Mouse (Mus musculus): Measurements from ENCODE around the gene Gm15448. TPM values are rescaled to one million over a fixed set of nuclear protein-coding genes. Genes with fewer than 3 reads are reported as not detected.
"Not testable (repeated sequence)": the region's sequence is repeated elsewhere in the genome, so short reads cannot be mapped to it uniquely, and the experiment has no call there.

Gm15448 gene
- not detected in 2 replicates for polyA plus RNA-seq (2015; fragmentation: Nextera tagmentation; extraction: Ambion mirVana)

DNA sequence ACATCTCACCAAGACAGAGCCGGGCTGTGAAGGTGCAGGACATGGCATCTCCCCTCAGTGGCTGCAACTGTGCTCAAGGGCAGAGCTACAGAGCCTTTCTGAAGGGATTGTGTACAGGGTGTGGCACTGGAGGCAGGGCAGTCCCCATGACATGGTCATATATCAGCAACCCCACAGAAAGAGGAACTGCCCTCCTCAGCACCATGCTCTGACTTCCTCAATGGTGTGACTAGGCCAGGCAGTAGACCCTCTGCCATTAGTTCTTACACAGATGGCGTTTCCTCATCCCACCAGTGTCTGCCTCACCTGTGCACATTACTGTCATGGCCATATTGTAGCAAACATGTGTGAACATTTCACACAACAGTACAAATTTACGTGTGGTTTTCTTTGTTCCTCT lies at the start of gene Gm15448:
TSS of gene Gm15448 (minus strand) at position 89 of the 400 bp plus-strand sequence.
- H3K36me3 ChIP-seq (ENCODE audit: control insufficient read depth, insufficient read depth, low read length); H3K27me3 ChIP-seq (ENCODE audit: control insufficient read depth, insufficient read depth, low read depth, low read length); H3K4me2 ChIP-seq (ENCODE audit: low read length); H3K9me3 ChIP-seq (replicated peaks; ENCODE audit: control insufficient read depth, low read length, poor library complexity, severe bottlenecking); ATAC-seq; H3K4me3 ChIP-seq (ENCODE audit: low read depth, low read length); H3K27ac ChIP-seq (ENCODE audit: low read length); H3K9ac ChIP-seq (ENCODE audit: low read depth, low read length); H3K4me1 ChIP-seq (ENCODE audit: control insufficient read depth, insufficient read depth, low read length): not testable (repeated sequence)
- 33% methylated on average over 1 of the region's 3 CpGs for WGBS

DNA sequence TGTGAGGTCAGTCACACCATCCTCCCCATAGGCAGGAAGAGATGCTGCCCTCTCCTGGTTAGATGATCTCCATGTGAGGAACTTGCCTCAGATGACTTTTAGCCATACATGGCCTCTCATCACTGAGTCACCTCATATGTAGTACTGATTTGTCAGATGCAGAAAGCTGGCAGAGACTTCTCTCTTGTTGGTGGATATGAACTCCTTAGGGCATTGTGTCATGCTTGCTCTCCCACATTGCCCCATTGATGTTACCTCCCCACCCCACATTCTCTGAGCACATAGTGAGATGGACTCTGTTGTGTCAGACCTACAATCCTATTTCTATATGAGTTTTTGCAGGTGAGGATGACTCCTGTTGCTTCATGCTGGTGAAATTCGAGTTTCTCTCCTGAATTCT lies 49.5 kb upstream of the Gm15448 start:
- not testable (repeated sequence) for H3K4me3 ChIP-seq (ENCODE audit: low read depth, low read length); ATAC-seq; H3K4me1 ChIP-seq (ENCODE audit: control insufficient read depth, insufficient read depth, low read length); H3K27me3 ChIP-seq (ENCODE audit: control insufficient read depth, insufficient read depth, low read depth, low read length); H3K36me3 ChIP-seq (ENCODE audit: control insufficient read depth, insufficient read depth, low read length); H3K4me2 ChIP-seq (ENCODE audit: low read length); H3K27ac ChIP-seq (ENCODE audit: low read length); H3K9ac ChIP-seq (ENCODE audit: low read depth, low read length); H3K9me3 ChIP-seq (replicated peaks; ENCODE audit: control insufficient read depth, low read length, poor library complexity, severe bottlenecking)
- WGBS, result no CpG with 5 or more reads among the region's 1 CpGs

DNA sequence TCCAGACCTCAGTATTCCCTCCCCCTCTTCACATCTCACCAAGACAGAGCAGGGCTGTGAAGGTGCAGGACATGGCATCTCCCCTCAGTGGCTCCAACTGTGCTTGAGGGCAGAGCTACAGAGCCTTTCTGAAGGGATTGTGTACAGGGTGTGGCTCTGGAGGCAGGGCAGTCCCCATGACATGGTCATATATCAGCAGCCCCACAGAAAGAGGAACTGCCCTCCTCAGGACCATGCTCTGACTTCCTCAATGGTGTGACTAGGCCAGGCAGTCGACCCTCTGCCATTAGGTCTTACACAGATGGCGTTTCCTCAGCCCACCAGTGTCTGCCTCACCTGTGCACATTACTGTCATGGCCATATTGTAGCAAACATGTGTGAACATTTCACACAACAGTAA lies 19.5 kb upstream of the Gm15448 start, which contains the start of gene Pira2:
TSS of gene Pira2 (minus strand) at position 101 of the 400 bp plus-strand sequence.
- H3K4me1 ChIP-seq (ENCODE audit: control insufficient read depth, insufficient read depth, low read length); H3K9me3 ChIP-seq (replicated peaks; ENCODE audit: control insufficient read depth, low read length, poor library complexity, severe bottlenecking); H3K36me3 ChIP-seq (ENCODE audit: control insufficient read depth, insufficient read depth, low read length); H3K9ac ChIP-seq (ENCODE audit: low read depth, low read length); H3K27me3 ChIP-seq (ENCODE audit: control insufficient read depth, insufficient read depth, low read depth, low read length); H3K4me3 ChIP-seq (ENCODE audit: low read depth, low read length); ATAC-seq; H3K27ac ChIP-seq (ENCODE audit: low read length); H3K4me2 ChIP-seq (ENCODE audit: low read length): not testable (repeated sequence)
- no CpG with 5 or more reads among the region's 2 CpGs for WGBS

DNA sequence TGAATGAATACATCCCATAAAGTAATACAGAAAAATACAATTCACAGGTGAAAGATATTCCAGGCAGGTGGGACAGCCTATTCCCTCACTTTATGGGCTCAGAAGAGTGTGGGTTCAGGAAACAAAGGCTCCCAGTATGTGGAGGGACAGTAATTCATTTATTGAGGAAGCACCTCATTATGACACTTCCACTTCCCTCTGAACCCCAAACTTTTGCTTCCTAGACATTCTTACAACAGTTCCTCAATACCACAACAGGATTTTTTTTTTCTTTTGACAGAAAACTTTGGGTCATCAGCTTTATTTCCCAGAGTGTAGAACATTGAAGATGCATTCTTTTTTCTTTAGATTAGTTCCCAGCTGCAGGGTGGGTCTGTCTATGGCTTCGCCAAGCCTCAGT lies 12.4 kb upstream of the Gm15448 start:
- no CpG with 5 or more reads among the region's 1 CpGs for WGBS

DNA sequence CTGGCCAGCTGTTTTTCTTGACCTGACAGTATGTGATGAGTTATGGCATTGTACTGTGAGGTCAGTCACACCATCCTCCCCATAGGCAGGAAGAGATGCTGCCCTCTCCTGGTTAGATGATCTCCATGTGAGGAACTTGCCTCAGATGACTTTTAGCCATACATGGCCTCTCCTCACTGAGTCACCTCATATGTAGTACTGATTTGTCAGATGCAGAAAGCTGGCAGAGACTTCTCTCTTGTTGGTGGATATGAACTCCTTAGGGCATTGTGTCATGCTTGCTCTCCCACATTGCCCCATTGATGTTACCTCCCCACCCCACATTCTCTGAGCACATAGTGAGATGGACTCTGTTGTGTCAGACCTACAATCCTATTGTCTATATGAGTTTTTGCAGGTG lies 5.1 kb upstream of the Gm15448 start:
- not testable (repeated sequence) for H3K4me1 ChIP-seq (ENCODE audit: control insufficient read depth, insufficient read depth, low read length); H3K4me3 ChIP-seq (ENCODE audit: low read depth, low read length); H3K4me2 ChIP-seq (ENCODE audit: low read length); ATAC-seq; H3K36me3 ChIP-seq (ENCODE audit: control insufficient read depth, insufficient read depth, low read length); H3K27ac ChIP-seq (ENCODE audit: low read length); H3K9ac ChIP-seq (ENCODE audit: low read depth, low read length); H3K9me3 ChIP-seq (replicated peaks; ENCODE audit: control insufficient read depth, low read length, poor library complexity, severe bottlenecking); H3K27me3 ChIP-seq (ENCODE audit: control insufficient read depth, insufficient read depth, low read depth, low read length)

More for the DNA sequence above, 12.4 kb upstream of the Gm15448 start:
- not testable (repeated sequence) for H3K4me1 ChIP-seq (ENCODE audit: control insufficient read depth, insufficient read depth, low read length); ATAC-seq; H3K9ac ChIP-seq (ENCODE audit: low read depth, low read length); H3K4me2 ChIP-seq (ENCODE audit: low read length); H3K9me3 ChIP-seq (replicated peaks; ENCODE audit: control insufficient read depth, low read length, poor library complexity, severe bottlenecking); H3K4me3 ChIP-seq (ENCODE audit: low read depth, low read length); H3K36me3 ChIP-seq (ENCODE audit: control insufficient read depth, insufficient read depth, low read length); H3K27ac ChIP-seq (ENCODE audit: low read length); H3K27me3 ChIP-seq (ENCODE audit: control insufficient read depth, insufficient read depth, low read depth, low read length)

DNA sequence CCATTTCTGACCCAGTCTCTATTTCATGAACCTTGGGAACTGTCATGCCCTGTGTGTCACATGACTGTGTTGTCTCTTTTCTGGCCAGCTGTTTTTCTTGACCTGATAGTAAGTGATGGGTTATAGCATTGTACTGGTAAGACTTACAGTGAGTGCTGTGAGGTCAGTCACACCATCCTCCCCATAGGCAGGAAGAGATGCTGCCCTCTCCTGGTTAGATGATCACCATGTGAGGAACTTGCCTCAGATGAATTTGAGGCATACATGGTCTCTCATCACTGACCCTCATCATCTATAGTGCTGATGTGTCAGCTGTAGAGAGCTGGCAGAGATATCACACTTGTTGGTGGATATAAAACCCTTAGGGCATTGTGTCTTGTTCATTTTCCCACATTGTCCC lies 13.6 kb downstream of the Gm15448 start:
- H3K9me3 ChIP-seq (replicated peaks; ENCODE audit: control insufficient read depth, low read length, poor library complexity, severe bottlenecking); H3K4me1 ChIP-seq (ENCODE audit: control insufficient read depth, insufficient read depth, low read length); H3K27me3 ChIP-seq (ENCODE audit: control insufficient read depth, insufficient read depth, low read depth, low read length); H3K9ac ChIP-seq (ENCODE audit: low read depth, low read length); ATAC-seq; H3K36me3 ChIP-seq (ENCODE audit: control insufficient read depth, insufficient read depth, low read length); H3K4me3 ChIP-seq (ENCODE audit: low read depth, low read length); H3K27ac ChIP-seq (ENCODE audit: low read length); H3K4me2 ChIP-seq (ENCODE audit: low read length): not testable (repeated sequence)

DNA sequence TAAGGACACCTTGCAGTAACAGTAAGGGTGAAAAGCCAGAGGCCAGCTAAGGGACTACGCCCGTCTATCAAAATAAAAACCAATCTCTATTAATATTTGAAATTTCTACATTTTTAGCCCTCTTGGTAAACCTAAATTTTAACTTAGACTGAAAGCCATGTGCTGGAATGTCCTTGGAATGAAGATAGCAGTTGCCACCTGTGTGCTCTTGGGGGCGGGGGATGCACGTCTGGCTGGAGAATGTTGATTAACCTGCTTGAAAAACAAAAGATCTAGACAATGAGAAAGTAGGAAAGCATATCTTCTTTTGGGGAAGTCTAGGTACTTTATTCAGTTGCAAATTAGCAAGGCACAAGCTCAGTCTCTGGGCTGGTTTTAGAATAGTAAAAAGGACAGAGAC lies 22.6 kb downstream of the Gm15448 start:
- not testable (repeated sequence) for H3K4me3 ChIP-seq (ENCODE audit: low read depth, low read length); H3K27ac ChIP-seq (ENCODE audit: low read length); H3K4me1 ChIP-seq (ENCODE audit: control insufficient read depth, insufficient read depth, low read length); H3K36me3 ChIP-seq (ENCODE audit: control insufficient read depth, insufficient read depth, low read length); H3K9me3 ChIP-seq (replicated peaks; ENCODE audit: control insufficient read depth, low read length, poor library complexity, severe bottlenecking); ATAC-seq; H3K4me2 ChIP-seq (ENCODE audit: low read length); H3K27me3 ChIP-seq (ENCODE audit: control insufficient read depth, insufficient read depth, low read depth, low read length); H3K9ac ChIP-seq (ENCODE audit: low read depth, low read length)
- 88% methylated on average over 4 of the region's 4 CpGs for WGBS

DNA sequence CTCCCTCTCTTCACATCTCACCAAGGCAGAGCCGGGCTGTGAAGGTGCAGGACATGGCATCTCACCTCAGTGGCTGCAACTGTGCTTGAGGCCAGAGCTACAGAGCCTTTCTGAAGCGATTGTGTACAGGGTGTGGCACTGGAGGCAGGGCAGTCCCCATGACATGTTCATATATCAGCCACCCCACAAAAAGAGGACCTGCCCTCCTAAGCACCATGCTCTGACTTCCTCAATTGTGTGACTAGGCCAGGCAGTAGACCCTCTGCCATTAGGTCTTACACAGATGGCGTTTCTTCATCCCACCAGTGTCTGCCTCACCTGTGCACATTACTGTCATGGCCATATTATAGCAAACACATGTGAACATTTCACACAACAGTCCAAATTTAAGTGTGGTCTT lies 25.5 kb downstream of the Gm15448 start:
- 76% methylated on average over 3 of the region's 3 CpGs for WGBS
- not testable (repeated sequence) for H3K27me3 ChIP-seq (ENCODE audit: control insufficient read depth, insufficient read depth, low read depth, low read length); H3K9ac ChIP-seq (ENCODE audit: low read depth, low read length); H3K4me3 ChIP-seq (ENCODE audit: low read depth, low read length); H3K9me3 ChIP-seq (replicated peaks; ENCODE audit: control insufficient read depth, low read length, poor library complexity, severe bottlenecking); H3K36me3 ChIP-seq (ENCODE audit: control insufficient read depth, insufficient read depth, low read length); ATAC-seq; H3K27ac ChIP-seq (ENCODE audit: low read length); H3K4me1 ChIP-seq (ENCODE audit: control insufficient read depth, insufficient read depth, low read length); H3K4me2 ChIP-seq (ENCODE audit: low read length)

DNA sequence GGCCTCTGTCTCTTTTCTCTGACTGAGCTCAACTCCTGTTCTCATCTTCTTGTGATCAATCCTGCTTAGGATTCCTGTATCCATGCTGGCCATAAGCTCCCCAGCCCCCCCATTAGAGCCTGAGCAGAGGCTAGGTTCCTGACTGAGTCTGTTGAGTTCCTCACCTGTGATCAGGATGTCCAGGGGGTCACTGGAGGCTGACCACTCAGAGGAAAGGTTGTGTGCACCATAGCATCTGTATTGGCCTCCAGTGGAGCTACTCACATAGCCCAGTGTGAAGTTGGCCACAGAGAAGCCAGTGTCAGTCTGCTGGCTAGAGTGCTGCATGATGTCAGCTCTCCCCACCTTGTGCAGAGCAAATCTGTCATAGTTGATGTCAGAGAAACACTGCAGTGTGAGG lies 29.2 kb downstream of the Gm15448 start:
- not testable (repeated sequence) for H3K4me1 ChIP-seq (ENCODE audit: control insufficient read depth, insufficient read depth, low read length); ATAC-seq; H3K9ac ChIP-seq (ENCODE audit: low read depth, low read length); H3K27ac ChIP-seq (ENCODE audit: low read length); H3K4me2 ChIP-seq (ENCODE audit: low read length); H3K9me3 ChIP-seq (replicated peaks; ENCODE audit: control insufficient read depth, low read length, poor library complexity, severe bottlenecking); H3K36me3 ChIP-seq (ENCODE audit: control insufficient read depth, insufficient read depth, low read length); H3K4me3 ChIP-seq (ENCODE audit: low read depth, low read length); H3K27me3 ChIP-seq (ENCODE audit: control insufficient read depth, insufficient read depth, low read depth, low read length)

All from midbrain, embryonic 16.5 days (tissue).